Mouse (Mus musculus) C2C12 (cell line): ENCODE results near the gene Eepd1.

Experiments used
- CEBPB ChIP-seq: IDR thresholded peaks from one replicate; pipeline ENCODE4 v1.6.1; 2011; ENCODE audit warnings: low read depth, mild to moderate bottlenecking, control low read depth, moderate library complexity
- CTCF ChIP-seq: IDR thresholded peaks from one replicate; pipeline ENCODE4 v1.5.1; 2011; ENCODE audit not compliant: control insufficient read depth, insufficient read depth, insufficient read length
- MYOD1 ChIP-seq: IDR thresholded peaks from one replicate; pipeline ENCODE4 v1.6.1; 2011; ENCODE audit warnings: low read depth; ENCODE audit not compliant: control insufficient read depth, insufficient read length
- MYOG ChIP-seq: IDR thresholded peaks from one replicate; pipeline ENCODE4 v1.6.1; 2011; ENCODE audit not compliant: control insufficient read depth, insufficient read length; ENCODE audit errors: extremely low read depth
- USF1 ChIP-seq: IDR thresholded peaks from one replicate; pipeline ENCODE4 v1.6.1; 2011; ENCODE audit warnings: low read depth, mild to moderate bottlenecking, control low read depth, moderate library complexity

- TF ChIP-seq CTCF (no peak), MYOD1 (no peak), USF1 (no peak), MYOG (no peak), CEBPB (no peak)
These were observed 39.3 kb upstream of the Eepd1 start for GRCm38 (mm10) chr9:25442041-25442440.
